Mouse (Mus musculus): ENCODE data around the gene Tspan5. TPM values are rescaled to one million over a fixed set of nuclear protein-coding genes. Genes with fewer than 3 reads are reported as not detected.

Gene Tspan5
- 19.9 and 20.4 TPM in 2 replicates for total RNA-seq (2017)

- peak; percentile 21 for ATAC-seq (ENCODE audit: extremely low read depth, insufficient number of reproducible peaks, low FRiP score, poor library complexity, severe bottlenecking)
Measured at GRCm38 (mm10) chr3:138741649-138742565, at the start of gene Tspan5. Gene Tspan5 (plus strand): TSS chr3:138742195.

- no peak for ATAC-seq (ENCODE audit: extremely low read depth, insufficient number of reproducible peaks, low FRiP score, poor library complexity, severe bottlenecking)
Measured at GRCm38 (mm10) chr3:138692302-138692701, 49.7 kb upstream of the Tspan5 start.

- ATAC-seq (ENCODE audit: extremely low read depth, insufficient number of reproducible peaks, low FRiP score, poor library complexity, severe bottlenecking): no peak
Measured at GRCm38 (mm10) chr3:138703399-138703798, 38.6 kb upstream of the Tspan5 start.

- no peak for ATAC-seq (ENCODE audit: extremely low read depth, insufficient number of reproducible peaks, low FRiP score, poor library complexity, severe bottlenecking)
Measured at GRCm38 (mm10) chr3:138704469-138704868, 37.5 kb upstream of the Tspan5 start.

GRCm38 (mm10) chr3:138705875-138706274, 36.1 kb upstream of the Tspan5 start:
- ATAC-seq (ENCODE audit: extremely low read depth, insufficient number of reproducible peaks, low FRiP score, poor library complexity, severe bottlenecking): no peak

- no peak for ATAC-seq (ENCODE audit: extremely low read depth, insufficient number of reproducible peaks, low FRiP score, poor library complexity, severe bottlenecking)
Measured at GRCm38 (mm10) chr3:138709183-138709582, 32.8 kb upstream of the Tspan5 start.

GRCm38 (mm10) chr3:138711971-138712370, 30.0 kb upstream of the Tspan5 start:
- no peak for ATAC-seq (ENCODE audit: extremely low read depth, insufficient number of reproducible peaks, low FRiP score, poor library complexity, severe bottlenecking)

GRCm38 (mm10) chr3:138712452-138713140, 29.4 kb upstream of the Tspan5 start:
- no peak for ATAC-seq (ENCODE audit: extremely low read depth, insufficient number of reproducible peaks, low FRiP score, poor library complexity, severe bottlenecking)

- ATAC-seq (ENCODE audit: extremely low read depth, insufficient number of reproducible peaks, low FRiP score, poor library complexity, severe bottlenecking): no peak
Measured at GRCm38 (mm10) chr3:138713141-138713540, 28.9 kb upstream of the Tspan5 start.

- no peak for ATAC-seq (ENCODE audit: extremely low read depth, insufficient number of reproducible peaks, low FRiP score, poor library complexity, severe bottlenecking)
Measured at GRCm38 (mm10) chr3:138714788-138715187, 27.2 kb upstream of the Tspan5 start.

GRCm38 (mm10) chr3:138715212-138715611, 26.8 kb upstream of the Tspan5 start:
- ATAC-seq (ENCODE audit: extremely low read depth, insufficient number of reproducible peaks, low FRiP score, poor library complexity, severe bottlenecking): no peak

GRCm38 (mm10) chr3:138717040-138717439, 25.0 kb upstream of the Tspan5 start:
- no peak for ATAC-seq (ENCODE audit: extremely low read depth, insufficient number of reproducible peaks, low FRiP score, poor library complexity, severe bottlenecking)

- no peak for ATAC-seq (ENCODE audit: extremely low read depth, insufficient number of reproducible peaks, low FRiP score, poor library complexity, severe bottlenecking)
Measured at GRCm38 (mm10) chr3:138722152-138722551, 19.8 kb upstream of the Tspan5 start.

- no peak for ATAC-seq (ENCODE audit: extremely low read depth, insufficient number of reproducible peaks, low FRiP score, poor library complexity, severe bottlenecking)
Measured at GRCm38 (mm10) chr3:138727571-138727970, 14.4 kb upstream of the Tspan5 start.

GRCm38 (mm10) chr3:138728840-138729239, 13.2 kb upstream of the Tspan5 start:
- no peak for ATAC-seq (ENCODE audit: extremely low read depth, insufficient number of reproducible peaks, low FRiP score, poor library complexity, severe bottlenecking)

- ATAC-seq (ENCODE audit: extremely low read depth, insufficient number of reproducible peaks, low FRiP score, poor library complexity, severe bottlenecking): no peak
Measured at GRCm38 (mm10) chr3:138730812-138731211, 11.2 kb upstream of the Tspan5 start.

- ATAC-seq (ENCODE audit: extremely low read depth, insufficient number of reproducible peaks, low FRiP score, poor library complexity, severe bottlenecking): no peak
Measured at GRCm38 (mm10) chr3:138735760-138736159, 6.2 kb upstream of the Tspan5 start.

- ATAC-seq (ENCODE audit: extremely low read depth, insufficient number of reproducible peaks, low FRiP score, poor library complexity, severe bottlenecking): no peak
Measured at GRCm38 (mm10) chr3:138739150-138739700, 2.8 kb upstream of the Tspan5 start.

- no peak for ATAC-seq (ENCODE audit: extremely low read depth, insufficient number of reproducible peaks, low FRiP score, poor library complexity, severe bottlenecking)
Measured at GRCm38 (mm10) chr3:138740291-138740690, 1.7 kb upstream of the Tspan5 start.
